Mouse (Mus musculus) thymus, adult 2 months (tissue): ENCODE measurements around the gene Sbk2. TPM values are rescaled to one million over a fixed set of nuclear protein-coding genes. Genes with fewer than 3 reads are reported as not detected.

Experiments
- DNase-seq: peaks from one replicate; pipeline ENCODE4 v3.0.0; 2021
- H3K27ac ChIP-seq: fragments of 200-500 bp; 2 replicates; pipeline ENCODE4 v1.5.1; 2012; ENCODE audit warnings: low read length, control low read depth; ENCODE audit not compliant: control insufficient read depth, insufficient read depth
- H3K27me3 ChIP-seq: fragments of 200-500 bp; 2 replicates; pipeline ENCODE4 v1.6.1; 2012; ENCODE audit warnings: mild to moderate bottlenecking, low read length, moderate library complexity, mixed read lengths; ENCODE audit not compliant: control insufficient read depth, insufficient read depth
- H3K36me3 ChIP-seq: fragments of 200-500 bp; 2 replicates; pipeline ENCODE4 v1.6.1; 2012; ENCODE audit warnings: mild to moderate bottlenecking, low read length, moderate library complexity; ENCODE audit not compliant: control insufficient read depth, insufficient read depth
- H3K4me1 ChIP-seq: fragments of 200-500 bp; replicated peaks from 2 replicates; pipeline ENCODE4 v1.6.1; 2012; ENCODE audit warnings: low read length; ENCODE audit not compliant: control insufficient read depth, insufficient read depth
- H3K4me3 ChIP-seq: fragments of 200-500 bp; 2 replicates; pipeline ENCODE4 v1.5.1; 2012; ENCODE audit warnings: mild to moderate bottlenecking, low read length, control low read depth, moderate library complexity; ENCODE audit not compliant: control insufficient read depth, insufficient read depth
- CTCF ChIP-seq: fragments of 200-500 bp; IDR thresholded peaks from 2 replicates; pipeline ENCODE4 v1.5.1; 2012; ENCODE audit warnings: mild to moderate bottlenecking, control low read depth, low read length, moderate library complexity, borderline replicate concordance; ENCODE audit not compliant: control insufficient read depth, poor library complexity, insufficient read depth; ENCODE audit errors: extremely low read depth
- POLR2A ChIP-seq: fragments of 200-500 bp; IDR thresholded peaks from 2 replicates; pipeline ENCODE4 v1.6.1; 2012; ENCODE audit warnings: mild to moderate bottlenecking, low read length, control low read depth, moderate library complexity; ENCODE audit not compliant: control insufficient read depth, poor library complexity, insufficient read depth; ENCODE audit errors: extremely low read depth
- WGBS: fragments of 180-500 bp; shearing (Covaris S2); methylation state at CpG from one replicate; pipeline ENCODE4 v1.1.7; 2018; 5-methylcytosine and 5-hydroxymethylcytosine counted together
- polyA plus RNA-seq: library from polyadenylated mRNA; depleted of rRNA; stranded (reverse); fragments of >200 nt; gene quantifications from 2 replicates; pipeline ENCODE4 v1.2.3, GENCODE M21; 2012

The Sbk2 gene
- polyA plus RNA-seq, 1 experiment, result 5.4 TPM

DNA sequence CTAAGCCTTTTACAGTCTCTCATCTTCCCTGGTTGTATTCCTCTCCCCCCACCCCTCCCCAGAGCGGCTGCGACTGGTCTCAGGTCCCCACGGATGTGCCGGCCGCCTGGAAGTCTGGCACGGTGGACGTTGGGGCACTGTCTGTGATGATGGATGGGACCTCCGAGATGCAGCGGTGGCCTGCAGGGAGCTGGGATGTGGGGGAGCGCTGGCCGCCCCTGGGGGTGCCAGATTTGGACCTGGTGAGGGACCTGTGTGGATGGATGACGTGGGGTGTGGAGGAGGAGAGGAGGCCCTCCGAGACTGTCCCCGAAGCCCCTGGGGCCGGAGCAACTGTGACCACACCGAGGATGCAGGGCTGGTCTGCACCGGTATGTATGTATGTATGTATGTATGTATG lies 35.9 kb downstream of the Sbk2 start:
- WGBS, result 88% methylated on average over 17 of the region's 17 CpGs
- DNase-seq, result no peak
- Histone ChIP-seq H3K36me3 (no peaks in the 10 kb centered on the region), H3K27ac (no peak overlapping the region), H3K4me3 (no peak overlapping the region), H3K27me3 (peaks cover 11% of the 10 kb centered on the region), H3K4me1 (0 out of 2 replicates have a peak, but pooled peaks cover 4% of the 10 kb centered on the region)
- no peak for TF ChIP-seq POLR2A

- Histone ChIP-seq H3K4me3 (no peak overlapping the region), H3K27ac (no peak overlapping the region), H3K36me3 (no peaks in the 10 kb centered on the region), H3K4me1 (peaks cover 10% of the 10 kb centered on the region), H3K27me3 (peaks cover 11% of the 10 kb centered on the region)
- WGBS, result 72% methylated on average over 8 of the region's 8 CpGs
- no peak for TF ChIP-seq POLR2A
- no peak for TF ChIP-seq CTCF
- DNase-seq, result no peak
These were observed 36.5 kb downstream of the Sbk2 start for GRCm38 (mm10) chr7:4927711-4928110.

DNA sequence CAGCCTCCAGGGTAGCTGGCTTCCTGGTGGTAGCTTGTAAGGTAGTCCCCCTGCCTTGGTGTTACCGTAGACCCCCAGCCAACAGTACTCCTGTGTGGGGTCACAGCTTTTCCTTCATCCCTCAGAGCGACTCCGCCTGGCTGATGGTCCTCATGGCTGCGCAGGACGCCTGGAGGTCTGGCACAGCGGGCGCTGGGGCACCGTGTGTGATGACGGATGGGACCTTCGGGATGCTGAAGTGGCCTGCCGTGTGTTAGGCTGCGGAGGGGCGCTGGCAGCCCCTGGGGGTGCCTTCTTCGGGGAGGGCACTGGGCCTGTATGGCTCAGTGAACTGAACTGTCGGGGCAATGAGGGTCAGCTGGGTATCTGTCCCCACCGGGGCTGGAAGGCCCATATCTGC lies 37.4 kb downstream of the Sbk2 start:
- Histone ChIP-seq H3K27me3 (peaks cover 11% of the 10 kb centered on the region), H3K36me3 (no peaks in the 10 kb centered on the region), H3K4me1 (peaks cover 14% of the 10 kb centered on the region), H3K4me3 (no peak overlapping the region), H3K27ac (no peak overlapping the region)
- 87% methylated on average over 16 of the region's 16 CpGs for WGBS
- DNase-seq, result no peak
- TF ChIP-seq POLR2A, result no peak
- TF ChIP-seq CTCF, result no peak

- peaks cover 14% of the 10 kb centered on the region for H3K4me1 ChIP-seq
- peaks cover 11% of the 10 kb centered on the region for H3K27me3 ChIP-seq
- DNase-seq, result no peak
- 49% methylated on average over 6 of the region's 6 CpGs for WGBS
- 0 out of 2 replicates have a peak, but pooled peaks cover under 1% of the 10 kb centered on the region for H3K36me3 ChIP-seq
- no peak within 1 kb of the TSS for H3K4me3 ChIP-seq
- TF ChIP-seq CTCF (no peak), POLR2A (no peak)
- H3K27ac ChIP-seq, result no peak within 1 kb of the TSS
These were observed 38.5 kb downstream of the Sbk2 start, which contains the start of gene Ssc5d for GRCm38 (mm10) chr7:4925441-4926381. Gene Ssc5d (plus strand): TSS chr7:4925785.

- no peak for TF ChIP-seq CTCF
- no peak for TF ChIP-seq POLR2A
- DNase-seq, result no peak
- Histone ChIP-seq H3K4me3 (no peak overlapping the region), H3K27me3 (peaks cover 11% of the 10 kb centered on the region), H3K36me3 (peaks cover 9% of the 10 kb centered on the region; the same call in 1 of the 2 replicates), H3K27ac (no peak overlapping the region), H3K4me1 (peaks cover 14% of the 10 kb centered on the region)
- 14% methylated on average over 4 of the region's 4 CpGs for WGBS
These were observed 39.3 kb downstream of the Sbk2 start for GRCm38 (mm10) chr7:4924891-4925301.

- H3K4me3 ChIP-seq, result no peak overlapping the region
- TF ChIP-seq POLR2A (no peak), CTCF (no peak)
- H3K27me3 ChIP-seq, result peaks cover 11% of the 10 kb centered on the region
- no peak overlapping the region for H3K27ac ChIP-seq
- H3K4me1 ChIP-seq, result peaks cover 14% of the 10 kb centered on the region
- no peak for DNase-seq
- 6% methylated on average over 4 of the region's 4 CpGs for WGBS
- H3K36me3 ChIP-seq, result peaks cover 12% of the 10 kb centered on the region
These were observed 39.7 kb downstream of the Sbk2 start for GRCm38 (mm10) chr7:4924483-4924882.
